Mouse (Mus musculus): Measurements from ENCODE around the gene Abhd2.
A peak's percentile ranks its signal among the peaks of the same experiment; 100 is the strongest.

Abhd2 gene

GRCm38 (mm10) chr7:79328769-79329168 lies 55.8 kb downstream of the Abhd2 start:
- DNase-seq (ENCODE audit: low spot score): no peak

GRCm38 (mm10) chr7:79331197-79331596 lies 58.2 kb downstream of the Abhd2 start:
- DNase-seq (ENCODE audit: low spot score): no peak

- DNase-seq (ENCODE audit: low spot score): no peak
These were observed 60.4 kb downstream of the Abhd2 start for GRCm38 (mm10) chr7:79333419-79333818.

GRCm38 (mm10) chr7:79336362-79336910 lies 63.4 kb downstream of the Abhd2 start:
- no peak for DNase-seq (ENCODE audit: low spot score)

- peak; percentile 28 for DNase-seq (ENCODE audit: low spot score)
These were observed 72.9 kb downstream of the Abhd2 start for GRCm38 (mm10) chr7:79345902-79346301.

GRCm38 (mm10) chr7:79346555-79347075 lies 73.6 kb downstream of the Abhd2 start:
- no peak for DNase-seq (ENCODE audit: low spot score)

- no peak for DNase-seq (ENCODE audit: low spot score)
These were observed 74.3 kb downstream of the Abhd2 start for GRCm38 (mm10) chr7:79347108-79347813.

- no peak for DNase-seq (ENCODE audit: low spot score)
These were observed 75.8 kb downstream of the Abhd2 start for GRCm38 (mm10) chr7:79348816-79349215.

- peak; percentile 25 for DNase-seq (ENCODE audit: low spot score)
These were observed 76.9 kb downstream of the Abhd2 start for GRCm38 (mm10) chr7:79349738-79350386.

- no peak for DNase-seq (ENCODE audit: low spot score)
These were observed 85.6 kb downstream of the Abhd2 start for GRCm38 (mm10) chr7:79358350-79359182.

- no peak for DNase-seq (ENCODE audit: low spot score)
These were observed 86.1 kb downstream of the Abhd2 start for GRCm38 (mm10) chr7:79359183-79359435.

GRCm38 (mm10) chr7:79360056-79360455 lies 87.1 kb downstream of the Abhd2 start:
- DNase-seq (ENCODE audit: low spot score): no peak

- no peak for DNase-seq (ENCODE audit: low spot score)
These were observed 89.2 kb downstream of the Abhd2 start for GRCm38 (mm10) chr7:79362208-79362607.

GRCm38 (mm10) chr7:79362830-79363229 lies 89.8 kb downstream of the Abhd2 start:
- no peak for DNase-seq (ENCODE audit: low spot score)

- DNase-seq (ENCODE audit: low spot score): no peak
These were observed 90.5 kb downstream of the Abhd2 start for GRCm38 (mm10) chr7:79363370-79364043.

GRCm38 (mm10) chr7:79368664-79369063 lies 95.7 kb downstream of the Abhd2 start:
- DNase-seq (ENCODE audit: low spot score): no peak

- DNase-seq (ENCODE audit: low spot score): no peak
These were observed 96.4 kb downstream of the Abhd2 start for GRCm38 (mm10) chr7:79369416-79369815.

GRCm38 (mm10) chr7:79371321-79371879 lies 98.4 kb downstream of the Abhd2 start:
- DNase-seq (ENCODE audit: low spot score): peak; percentile 59

- no peak for DNase-seq (ENCODE audit: low spot score)
These were observed 101.0 kb downstream of the Abhd2 start for GRCm38 (mm10) chr7:79374017-79374416.

GRCm38 (mm10) chr7:79375594-79375993 lies 102.6 kb downstream of the Abhd2 start:
- no peak for DNase-seq (ENCODE audit: low spot score)

- DNase-seq (ENCODE audit: low spot score): no peak
These were observed 103.7 kb downstream of the Abhd2 start for GRCm38 (mm10) chr7:79376516-79377275.
